14 mouse cellular contexts compared by ENCODE assay signal in genomic region chr12:105545696-105546435, GRCm38 (mm10). TPM values are rescaled to one million over a fixed set of nuclear protein-coding genes. Genes with fewer than 3 reads are reported as not detected.
DNase-seq lines count a peak whose midpoint lies in the region; ATAC-seq lines count a peak whose summit lies in the region.
"Had no signal": no experiment of that assay in that cellular context is flagged by ENCODE, and none has a peak within 500 bp of the region (broad histone marks: within the 10 kb centered on the region; RNA-seq: fewer than 3 reads in every experiment).

No protein-coding gene starts in this region.

- H3K36me3 ChIP-seq in forebrain, embryonic 14.5 days (ENCODE audit: control insufficient read depth, insufficient read depth, low read length) = no peaks in the 10 kb centered on the region
- no peaks in the 10 kb centered on the region for H3K36me3 ChIP-seq in forebrain, embryonic 16.5 days (ENCODE audit: control insufficient read depth, insufficient read depth)
- H3K36me3 ChIP-seq in lung, embryonic 16.5 days (ENCODE audit: control insufficient read depth, insufficient read depth, low read length) = no peaks in the 10 kb centered on the region
- H3K36me3 ChIP-seq in neural tube, embryonic 12.5 days = no peaks in the 10 kb centered on the region
- no peaks in the 10 kb centered on the region for H3K36me3 ChIP-seq in forebrain, embryonic 15.5 days

- ATAC-seq in forebrain, embryonic 14.5 days = no peak
- no peak for ATAC-seq in forebrain, embryonic 16.5 days
- 0 out of 2 replicates have a peak, but pooled peaks have one; percentile 17 for ATAC-seq in lung, embryonic 16.5 days (ENCODE audit: low read depth)
- no peak for ATAC-seq in neural tube, embryonic 12.5 days (ENCODE audit: low FRiP score, low read depth)
- ATAC-seq in forebrain, embryonic 15.5 days (replicated peaks) = no peak
- ATAC-seq: activated CD4-positive, CD25-positive, alpha-beta regulatory T cell, adult 4 months had no signal

- H3K27me3 ChIP-seq in forebrain, embryonic 14.5 days (replicated peaks; ENCODE audit: control insufficient read depth, insufficient read depth, low read length) = no peaks in the 10 kb centered on the region
- H3K27me3 ChIP-seq in forebrain, embryonic 16.5 days (replicated peaks; ENCODE audit: control insufficient read depth, insufficient read depth, low read length) = no peaks in the 10 kb centered on the region
- H3K27me3 ChIP-seq in lung, embryonic 16.5 days (ENCODE audit: control insufficient read depth, insufficient read depth, low read depth, low read length) = no peaks in the 10 kb centered on the region
- peaks cover 8% of the 10 kb centered on the region; the same call in 1 of the 2 replicates for H3K27me3 ChIP-seq in neural tube, embryonic 12.5 days (replicated peaks)
- no peaks in the 10 kb centered on the region for H3K27me3 ChIP-seq in forebrain, embryonic 15.5 days

- H3K4me3 ChIP-seq in forebrain, embryonic 14.5 days (ENCODE audit: low read depth, low read length) = no peak overlapping the region
- no peak overlapping the region for H3K4me3 ChIP-seq in forebrain, embryonic 16.5 days (replicated peaks; ENCODE audit: low read length)
- no peak overlapping the region for H3K4me3 ChIP-seq in lung, embryonic 16.5 days (ENCODE audit: low read length)
- H3K4me3 ChIP-seq in neural tube, embryonic 12.5 days = no peak overlapping the region
- no peak overlapping the region for H3K4me3 ChIP-seq in forebrain, embryonic 15.5 days
- H3K4me3 ChIP-seq: heart, adult 2 months; megakaryocyte, embryonic 14.5 days had no signal

- no peaks in the 10 kb centered on the region; the same call in 1 of the 2 replicates for H3K4me1 ChIP-seq in forebrain, embryonic 14.5 days (ENCODE audit: control insufficient read depth, insufficient read depth, low read length)
- no peaks in the 10 kb centered on the region for H3K4me1 ChIP-seq in forebrain, embryonic 16.5 days (replicated peaks; ENCODE audit: control insufficient read depth, insufficient read depth, low read length)
- peaks cover 26% of the 10 kb centered on the region for H3K4me1 ChIP-seq in lung, embryonic 16.5 days (replicated peaks; ENCODE audit: control insufficient read depth, insufficient read depth, low read length)
- peaks cover 13% of the 10 kb centered on the region for H3K4me1 ChIP-seq in neural tube, embryonic 12.5 days
- H3K4me1 ChIP-seq in forebrain, embryonic 15.5 days = no peaks in the 10 kb centered on the region

- no peak overlapping the region for H3K27ac ChIP-seq in forebrain, embryonic 14.5 days (ENCODE audit: low read depth, low read length)
- H3K27ac ChIP-seq in forebrain, embryonic 16.5 days (ENCODE audit: low read length) = no peak overlapping the region
- no peak overlapping the region for H3K27ac ChIP-seq in lung, embryonic 16.5 days (ENCODE audit: low read length)
- no peak overlapping the region for H3K27ac ChIP-seq in neural tube, embryonic 12.5 days
- H3K27ac ChIP-seq in forebrain, embryonic 15.5 days (replicated peaks) = no peak overlapping the region
- H3K27ac ChIP-seq: heart, adult 2 months had no signal

- DNase-seq in forebrain, embryonic 14.5 days (ENCODE audit: low spot score) = peak; percentile 48
- DNase-seq in lung, postnatal 4 days = no peak
- DNase-seq in embryo, embryonic 10.5 days (ENCODE audit: low spot score) = peak; percentile 74
- DNase-seq in ovary, postnatal 14 days (ENCODE audit: low spot score) = no peak
- DNase-seq: kidney, postnatal 36 days; thymus, postnatal 4 days had no signal

- no peak overlapping the region for H3K9ac ChIP-seq in forebrain, embryonic 14.5 days (ENCODE audit: low read length)
- no peak overlapping the region for H3K9ac ChIP-seq in forebrain, embryonic 16.5 days (replicated peaks; ENCODE audit: low read depth, low read length)
- H3K9ac ChIP-seq in lung, embryonic 16.5 days (ENCODE audit: low read length) = no peak overlapping the region
- no peak overlapping the region for H3K9ac ChIP-seq in neural tube, embryonic 12.5 days
- H3K9ac ChIP-seq in forebrain, embryonic 15.5 days (replicated peaks) = no peak overlapping the region

- WGBS in forebrain, embryonic 14.5 days = 52% methylated on average over 17 of the region's 17 CpGs
- 48% methylated on average over 17 of the region's 17 CpGs for WGBS in forebrain, embryonic 16.5 days
- 20% methylated on average over 17 of the region's 17 CpGs for WGBS in lung, embryonic 16.5 days
- 21% methylated on average over 17 of the region's 17 CpGs for WGBS in neural tube, embryonic 12.5 days
- 44% methylated on average over 17 of the region's 17 CpGs for WGBS in forebrain, embryonic 15.5 days

- no peak overlapping the region for H3K4me2 ChIP-seq in forebrain, embryonic 14.5 days (ENCODE audit: low read length)
- H3K4me2 ChIP-seq in forebrain, embryonic 16.5 days (ENCODE audit: low read length) = no peak overlapping the region
- no peak overlapping the region for H3K4me2 ChIP-seq in lung, embryonic 16.5 days (ENCODE audit: low read depth, low read length)
- peak overlapping the region; percentile 12; the same call in 1 of the 2 replicates for H3K4me2 ChIP-seq in neural tube, embryonic 12.5 days (replicated peaks)
- no peak overlapping the region for H3K4me2 ChIP-seq in forebrain, embryonic 15.5 days (replicated peaks)

- no peaks in the 10 kb centered on the region for H3K9me3 ChIP-seq in forebrain, embryonic 14.5 days (replicated peaks; ENCODE audit: control insufficient read depth, low read length)
- no peaks in the 10 kb centered on the region for H3K9me3 ChIP-seq in forebrain, embryonic 16.5 days (ENCODE audit: control insufficient read depth, low read length)
- no peaks in the 10 kb centered on the region for H3K9me3 ChIP-seq in lung, embryonic 16.5 days (ENCODE audit: control insufficient read depth, low read length)
- no peaks in the 10 kb centered on the region for H3K9me3 ChIP-seq in neural tube, embryonic 12.5 days
- no peaks in the 10 kb centered on the region for H3K9me3 ChIP-seq in forebrain, embryonic 15.5 days
- H3K9me3 ChIP-seq: megakaryocyte, embryonic 14.5 days had no signal

RNA-seq across cellular contexts. Expression of gene Bdkrb2, which starts 17.2 kb away (rescaled TPM):
- 0.23 TPM in 2 replicates for polyA plus RNA-seq in forebrain, embryonic 14.5 days (2014; fragmentation: Nextera tagmentation; extraction: Ambion mirVana)
- 0.61 and 0.73 TPM in 2 replicates for polyA plus RNA-seq in forebrain, embryonic 16.5 days (2015; fragmentation: Nextera tagmentation; extraction: Ambion mirVana)
- polyA plus RNA-seq in lung, embryonic 16.5 days (2015; fragmentation: Nextera tagmentation; extraction: Ambion mirVana) = 1.3 and 1.6 TPM in 2 replicates
- 2.0 and 2.7 TPM in 2 replicates for polyA plus RNA-seq in neural tube, embryonic 12.5 days (2016; fragmentation: Nextera tagmentation; extraction: Ambion mirVana)
- 0.38 and 0.64 TPM in 2 replicates for polyA plus RNA-seq in forebrain, embryonic 15.5 days (2015; fragmentation: Nextera tagmentation; extraction: Ambion mirVana)
- polyA plus RNA-seq: activated CD4-positive, CD25-positive, alpha-beta regulatory T cell, adult 4 months had no signal

RNA-seq across cellular contexts. Expression of gene Bdkrb1, which starts 57.0 kb away (rescaled TPM):
- not detected in 2 replicates for polyA plus RNA-seq in forebrain, embryonic 14.5 days (2014; fragmentation: Nextera tagmentation; extraction: Ambion mirVana)
- 0.19 TPM in 1 of 2 replicates, not detected in the other for polyA plus RNA-seq in forebrain, embryonic 16.5 days (2015; fragmentation: Nextera tagmentation; extraction: Ambion mirVana)
- polyA plus RNA-seq in lung, embryonic 16.5 days (2015; fragmentation: Nextera tagmentation; extraction: Ambion mirVana) = not detected in 2 replicates
- not detected in 2 replicates for polyA plus RNA-seq in neural tube, embryonic 12.5 days (2016; fragmentation: Nextera tagmentation; extraction: Ambion mirVana)
- 0.20 TPM in 1 of 2 replicates, not detected in the other for polyA plus RNA-seq in forebrain, embryonic 15.5 days (2015; fragmentation: Nextera tagmentation; extraction: Ambion mirVana)
- polyA plus RNA-seq: cerebellum, adult 2 months had no signal

Comparison
In these comparisons a context has a peak if more than half of its experiments do, and no peak if none do; other contexts are left out.
1. DNase-seq: peak in forebrain, embryonic 14.5 days (single experiment) and embryo, embryonic 10.5 days (single experiment); none in lung, postnatal 4 days (0 of 2) and ovary, postnatal 14 days (single experiment).